Mouse (Mus musculus) testis, adult 2 months (tissue): Measurements from ENCODE around the gene Lhpp. TPM values are rescaled to one million over a fixed set of nuclear protein-coding genes. Genes with fewer than 3 reads are reported as not detected.

Experiments
- H3K27ac ChIP-seq: fragments of 200-500 bp; 2 replicates; pipeline ENCODE4 v1.5.1; 2012; ENCODE audit warnings: low read depth, low read length; ENCODE audit not compliant: control insufficient read depth, insufficient read depth
- H3K27me3 ChIP-seq: fragments of 200-500 bp; 2 replicates; pipeline ENCODE4 v1.6.1; 2012; ENCODE audit warnings: mild to moderate bottlenecking, low read length, moderate library complexity; ENCODE audit not compliant: control insufficient read depth, insufficient read depth
- H3K36me3 ChIP-seq: fragments of 200-500 bp; 2 replicates; pipeline ENCODE4 v1.6.1; 2012; ENCODE audit warnings: mild to moderate bottlenecking, low read length; ENCODE audit not compliant: control insufficient read depth, insufficient read depth
- H3K4me1 ChIP-seq: fragments of 200-500 bp; 2 replicates; pipeline ENCODE4 v1.6.1; 2012; ENCODE audit warnings: low read length; ENCODE audit not compliant: control insufficient read depth, insufficient read depth
- H3K4me3 ChIP-seq: fragments of 200-500 bp; 2 replicates; pipeline ENCODE4 v1.5.1; 2012; ENCODE audit warnings: low read depth, mild to moderate bottlenecking, low read length, moderate library complexity, mixed read lengths; ENCODE audit not compliant: control insufficient read depth
- CTCF ChIP-seq: fragments of 200-500 bp; IDR thresholded peaks from 2 replicates; pipeline ENCODE4 v1.5.1; 2012; ENCODE audit warnings: low read depth, mild to moderate bottlenecking, inconsistent platforms, low read length, moderate library complexity; ENCODE audit not compliant: control insufficient read depth, insufficient read depth, insufficient replicate concordance
- POLR2A ChIP-seq: fragments of 200-500 bp; IDR thresholded peaks from 2 replicates; pipeline ENCODE4 v1.6.1; 2012; ENCODE audit warnings: low read depth, mild to moderate bottlenecking, inconsistent platforms, low read length, moderate library complexity; ENCODE audit not compliant: control insufficient read depth
- polyA plus RNA-seq: library from polyadenylated mRNA; depleted of rRNA; stranded (reverse); fragments of >200 nt; gene quantifications from 2 replicates; pipeline ENCODE4 v1.2.3, GENCODE M21; 2012

Gene Lhpp
- polyA plus RNA-seq, 1 experiment: 7.3 TPM

GRCm38 (mm10) chr7:132638446-132639087 is 28.1 kb downstream of the Lhpp start:
- TF ChIP-seq CTCF: peak; percentile 41; the same call in 1 of the 2 replicates
- TF ChIP-seq POLR2A: no peak
- H3K27me3 ChIP-seq: no peaks in the 10 kb centered on the region
- H3K4me3 ChIP-seq: no peak overlapping the region
- no peaks in the 10 kb centered on the region for H3K36me3 ChIP-seq
- H3K4me1 ChIP-seq: no peaks in the 10 kb centered on the region
- H3K27ac ChIP-seq: no peak overlapping the region

- H3K4me1 ChIP-seq: no peaks in the 10 kb centered on the region
- H3K4me3 ChIP-seq: no peak overlapping the region
- no peak for TF ChIP-seq POLR2A
- TF ChIP-seq CTCF: no peak
- H3K27ac ChIP-seq: no peak overlapping the region
- no peaks in the 10 kb centered on the region for H3K27me3 ChIP-seq
- no peaks in the 10 kb centered on the region for H3K36me3 ChIP-seq
Observed at GRCm38 (mm10) chr7:132640946-132641345, 30.5 kb downstream of the Lhpp start.

- Histone ChIP-seq H3K36me3 (no peaks in the 10 kb centered on the region), H3K27me3 (no peaks in the 10 kb centered on the region), H3K4me1 (no peaks in the 10 kb centered on the region), H3K4me3 (no peak overlapping the region), H3K27ac (no peak overlapping the region)
- TF ChIP-seq CTCF: no peak
- no peak for TF ChIP-seq POLR2A
Observed at GRCm38 (mm10) chr7:132641606-132642005, 31.2 kb downstream of the Lhpp start.

- Histone ChIP-seq H3K27ac (no peak overlapping the region), H3K36me3 (no peaks in the 10 kb centered on the region), H3K4me3 (no peak overlapping the region), H3K27me3 (no peaks in the 10 kb centered on the region), H3K4me1 (no peaks in the 10 kb centered on the region)
- no peak for TF ChIP-seq POLR2A
- TF ChIP-seq CTCF: no peak
Observed at GRCm38 (mm10) chr7:132644605-132645279, 34.3 kb downstream of the Lhpp start.

- no peaks in the 10 kb centered on the region for H3K4me1 ChIP-seq
- no peaks in the 10 kb centered on the region for H3K27me3 ChIP-seq
- TF ChIP-seq POLR2A (no peak), CTCF (no peak)
- no peak overlapping the region for H3K27ac ChIP-seq
- no peaks in the 10 kb centered on the region for H3K36me3 ChIP-seq
- no peak overlapping the region for H3K4me3 ChIP-seq
Observed at GRCm38 (mm10) chr7:132646514-132646913, 36.1 kb downstream of the Lhpp start.

GRCm38 (mm10) chr7:132654412-132654811 is 44.0 kb downstream of the Lhpp start:
- Histone ChIP-seq H3K36me3 (no peaks in the 10 kb centered on the region), H3K27ac (no peak overlapping the region), H3K27me3 (no peaks in the 10 kb centered on the region), H3K4me1 (peaks cover 2% of the 10 kb centered on the region), H3K4me3 (no peak overlapping the region)
- TF ChIP-seq POLR2A (no peak), CTCF (no peak)

GRCm38 (mm10) chr7:132656075-132656474 is 45.6 kb downstream of the Lhpp start:
- Histone ChIP-seq H3K27ac (no peak overlapping the region), H3K4me1 (peaks cover 2% of the 10 kb centered on the region), H3K4me3 (no peak overlapping the region), H3K27me3 (no peaks in the 10 kb centered on the region), H3K36me3 (no peaks in the 10 kb centered on the region)
- TF ChIP-seq CTCF (peak; percentile 89; the same call in 1 of the 2 replicates), POLR2A (no peak)
